In the genomic region with DNA sequence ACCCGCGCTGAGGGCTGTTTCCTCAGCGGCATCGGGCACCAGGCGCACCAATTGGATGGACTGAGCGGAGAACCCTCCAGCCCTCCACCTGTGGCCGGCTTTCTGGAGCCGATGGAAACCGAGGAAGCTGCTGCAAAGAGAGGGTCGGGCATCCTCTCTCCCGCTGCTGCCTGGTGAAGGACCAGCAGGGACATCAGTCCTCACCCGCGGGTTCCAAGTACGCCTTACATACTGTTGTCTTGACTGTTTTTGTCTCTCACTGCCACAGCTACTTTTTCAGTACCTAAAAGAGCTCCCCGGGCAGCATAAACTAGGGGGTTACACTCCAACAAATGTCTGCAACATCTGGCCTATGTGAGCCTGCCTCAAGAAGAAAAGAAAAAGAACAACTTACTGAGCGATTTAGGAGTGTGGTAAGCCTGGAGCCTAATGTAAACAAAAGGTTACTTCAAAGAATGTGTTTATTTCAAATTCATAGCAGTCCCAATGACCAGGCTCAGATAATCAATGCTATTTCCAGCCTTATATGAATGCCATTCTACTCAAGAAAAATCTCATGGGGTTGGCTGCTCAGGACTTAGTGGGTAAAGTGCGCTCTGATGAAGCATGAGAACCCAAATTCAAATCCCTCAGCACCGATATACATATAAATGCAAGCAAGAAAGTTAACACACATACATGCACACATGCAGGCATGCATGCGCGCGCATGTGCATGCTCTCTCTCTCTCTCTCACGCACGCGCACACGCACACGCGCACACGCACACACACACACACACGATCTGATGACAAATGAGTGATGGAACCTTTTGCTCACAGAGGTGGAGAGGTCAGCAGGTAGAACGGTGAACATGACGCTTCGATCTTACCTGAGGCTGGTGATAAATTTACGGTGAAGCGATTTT, we compare ENCODE assay signal across 8 mouse cellular contexts. TPM values are rescaled to one million over a fixed set of nuclear protein-coding genes. Genes with fewer than 3 reads are reported as not detected.
DNase-seq lines count a peak whose midpoint lies in the region; ATAC-seq and TF ChIP-seq lines count a peak whose summit lies in the region.

No protein-coding gene starts in this region.

- H3K27ac ChIP-seq in heart, embryonic 13.5 days (replicated peaks): no peak overlapping the region
- no peak overlapping the region for H3K27ac ChIP-seq in embryonic facial prominence, embryonic 14.5 days (replicated peaks; ENCODE audit: low read depth, low read length)
- H3K27ac ChIP-seq in limb, embryonic 13.5 days: no peak overlapping the region
- H3K27ac ChIP-seq in small intestine, adult 2 months (ENCODE audit: insufficient read depth, low read depth, low read length): no peak overlapping the region

- H3K9ac ChIP-seq in heart, embryonic 13.5 days: peak overlapping the region; percentile 87
- peak overlapping the region; percentile 75 for H3K9ac ChIP-seq in embryonic facial prominence, embryonic 14.5 days (ENCODE audit: low read depth, low read length)
- H3K9ac ChIP-seq in limb, embryonic 13.5 days: peak overlapping the region; percentile 77

- no peak for TF ChIP-seq CTCF in small intestine, adult 2 months (IDR thresholded peaks at IDR 0.05; ENCODE audit: extremely low read depth, insufficient read length, insufficient replicate concordance, low read depth, low read length)

- peaks cover 35% of the 10 kb centered on the region for H3K4me1 ChIP-seq in heart, embryonic 13.5 days
- H3K4me1 ChIP-seq in embryonic facial prominence, embryonic 14.5 days (ENCODE audit: control insufficient read depth, insufficient read depth, low read length): no peaks in the 10 kb centered on the region; the same call in 1 of the 2 replicates
- H3K4me1 ChIP-seq in limb, embryonic 13.5 days: peaks cover 15% of the 10 kb centered on the region
- H3K4me1 ChIP-seq in small intestine, adult 2 months (ENCODE audit: control insufficient read depth, insufficient read depth, insufficient read length, low read length): peaks cover 6% of the 10 kb centered on the region; the same call in 1 of the 2 replicates

- TF ChIP-seq POLR2A in small intestine, adult 2 months (IDR thresholded peaks at IDR 0.05; ENCODE audit: low read depth, low read length): no peak

- H3K9me3 ChIP-seq in heart, embryonic 13.5 days: no peaks in the 10 kb centered on the region
- no peaks in the 10 kb centered on the region for H3K9me3 ChIP-seq in embryonic facial prominence, embryonic 14.5 days (ENCODE audit: control insufficient read depth, low read length)
- H3K9me3 ChIP-seq in limb, embryonic 13.5 days: no peaks in the 10 kb centered on the region

- 7% methylated on average over 34 of the region's 34 CpGs for WGBS in heart, embryonic 13.5 days
- 6% methylated on average over 26 of the region's 34 CpGs for WGBS in embryonic facial prominence, embryonic 14.5 days
- 6% methylated on average over 34 of the region's 34 CpGs for WGBS in limb, embryonic 13.5 days
- 3% methylated on average over 34 of the region's 34 CpGs for WGBS in small intestine, adult 2 months

- DNase-seq in heart, adult 8-10 months (ENCODE audit: low spot score): no peak
- DNase-seq in ES-CJ7 (ENCODE audit: low read depth, low spot score): peak; percentile 64
- DNase-seq in embryonic facial prominence, embryonic 14.5 days (ENCODE audit: low spot score): peak; percentile 31
- no peak for DNase-seq in left cerebral cortex, adult 8-10 months (ENCODE audit: low spot score in 2 of 2)
- DNase-seq in frontal cortex, postnatal 25 days (ENCODE audit: low spot score in 2 of 2): no peak

- peaks cover 20% of the 10 kb centered on the region for H3K27me3 ChIP-seq in heart, embryonic 13.5 days (replicated peaks)
- H3K27me3 ChIP-seq in embryonic facial prominence, embryonic 14.5 days (replicated peaks; ENCODE audit: control insufficient read depth, insufficient read depth, low read length): 0 out of 2 replicates have a peak, but pooled peaks cover 5% of the 10 kb centered on the region
- H3K27me3 ChIP-seq in limb, embryonic 13.5 days: peaks cover 15% of the 10 kb centered on the region; the same call in 1 of the 2 replicates
- H3K27me3 ChIP-seq in small intestine, adult 2 months (ENCODE audit: control insufficient read depth, insufficient read depth, low read length): 0 out of 2 replicates have a peak, but pooled peaks cover 7% of the 10 kb centered on the region

- no peaks in the 10 kb centered on the region for H3K36me3 ChIP-seq in heart, embryonic 13.5 days
- H3K36me3 ChIP-seq in embryonic facial prominence, embryonic 14.5 days (ENCODE audit: control insufficient read depth, insufficient read depth, low read length): no peaks in the 10 kb centered on the region
- no peaks in the 10 kb centered on the region for H3K36me3 ChIP-seq in limb, embryonic 13.5 days
- H3K36me3 ChIP-seq in small intestine, adult 2 months (ENCODE audit: control insufficient read depth, insufficient read depth, low read length): no peaks in the 10 kb centered on the region

- H3K4me3 ChIP-seq in heart, embryonic 13.5 days: peak overlapping the region; percentile 86
- H3K4me3 ChIP-seq in embryonic facial prominence, embryonic 14.5 days (ENCODE audit: low read depth, low read length): peak overlapping the region; percentile 75
- peak overlapping the region; percentile 71 for H3K4me3 ChIP-seq in limb, embryonic 13.5 days
- H3K4me3 ChIP-seq in small intestine, adult 2 months (ENCODE audit: low read depth, low read length): peak overlapping the region; percentile 72

- peak overlapping the region; percentile 94 for H3K4me2 ChIP-seq in heart, embryonic 13.5 days
- peak overlapping the region; percentile 93 for H3K4me2 ChIP-seq in embryonic facial prominence, embryonic 14.5 days (ENCODE audit: low read depth, low read length)
- peak overlapping the region; percentile 92 for H3K4me2 ChIP-seq in limb, embryonic 13.5 days (replicated peaks)

- ATAC-seq in heart, embryonic 13.5 days (ENCODE audit: extremely low read depth, insufficient number of reproducible peaks, low FRiP score, low TSS enrichment): no peak
- no peak; the same call in 1 of the 2 replicates for ATAC-seq in embryonic facial prominence, embryonic 14.5 days (ENCODE audit: low read depth)
- peak; percentile 49; the same call in 1 of the 2 replicates for ATAC-seq in limb, embryonic 13.5 days (ENCODE audit: low FRiP score, low read depth)

RNA-seq across cellular contexts. Expression of a gene that starts 0.6 kb away (rescaled TPM):
- 4.2 and 5.0 TPM in 2 replicates for polyA plus RNA-seq in heart, embryonic 13.5 days (2015; fragmentation: Nextera tagmentation; extraction: Ambion mirVana)
- total RNA-seq in heart, adult 8-10 months (2022): 1 to 10 TPM; 4.0 to 6.2 (median 5.1) TPM
- polyA plus RNA-seq in embryonic facial prominence, embryonic 14.5 days (2014; fragmentation: Nextera tagmentation; extraction: Ambion mirVana): 11.0 and 11.2 TPM in 2 replicates
- 11.3 and 12.7 TPM in 2 replicates for polyA plus RNA-seq in limb, embryonic 13.5 days (2015; fragmentation: Nextera tagmentation; extraction: Ambion mirVana)
- 0.17 and 0.27 TPM in 2 replicates for polyA plus RNA-seq in small intestine, adult 2 months (2012; rRNA removed)
- 10 to 100 TPM; 40.6 to 48.4 (median 40.7) TPM for total RNA-seq in left cerebral cortex, adult 8-10 months (2022)

RNA-seq across cellular contexts. Expression of a gene that starts 31.5 kb away (rescaled TPM):
- 40.9 and 43.3 TPM in 2 replicates for polyA plus RNA-seq in heart, embryonic 13.5 days (2015; fragmentation: Nextera tagmentation; extraction: Ambion mirVana)
- 100 to 1,000 TPM in 3 of 4 experiments, 10 to 100 TPM in 1; 92.6 to 118 (median 111) TPM for total RNA-seq in heart, adult 8-10 months (2022)
- polyA plus RNA-seq in embryonic facial prominence, embryonic 14.5 days (2014; fragmentation: Nextera tagmentation; extraction: Ambion mirVana): 18.3 and 21.8 TPM in 2 replicates
- polyA plus RNA-seq in limb, embryonic 13.5 days (2015; fragmentation: Nextera tagmentation; extraction: Ambion mirVana): 16.9 and 18.4 TPM in 2 replicates
- 4.7 and 14.9 TPM in 2 replicates for polyA plus RNA-seq in small intestine, adult 2 months (2012; rRNA removed)
- total RNA-seq in left cerebral cortex, adult 8-10 months (2022): 100 to 1,000 TPM in 2 of 4 experiments, 10 to 100 TPM in 2; 95.8 to 117 (median 104) TPM

Comparison
In these comparisons a context has a peak if more than half of its experiments do, and no peak if none do; other contexts are left out.
1. DNase-seq: peak in ES-CJ7 (single experiment) and embryonic facial prominence, embryonic 14.5 days (single experiment); none in heart, adult 8-10 months (single experiment), left cerebral cortex, adult 8-10 months (0 of 2) and frontal cortex, postnatal 25 days (0 of 2).
2. Peak in every context shown above with its lines, with median percentiles within 50 percentile points of each other: H3K4me2 ChIP-seq, H3K4me3 ChIP-seq and H3K9ac ChIP-seq.